Mouse (Mus musculus): Measurements from ENCODE around the gene Top3a.

Top3a gene

DNA sequence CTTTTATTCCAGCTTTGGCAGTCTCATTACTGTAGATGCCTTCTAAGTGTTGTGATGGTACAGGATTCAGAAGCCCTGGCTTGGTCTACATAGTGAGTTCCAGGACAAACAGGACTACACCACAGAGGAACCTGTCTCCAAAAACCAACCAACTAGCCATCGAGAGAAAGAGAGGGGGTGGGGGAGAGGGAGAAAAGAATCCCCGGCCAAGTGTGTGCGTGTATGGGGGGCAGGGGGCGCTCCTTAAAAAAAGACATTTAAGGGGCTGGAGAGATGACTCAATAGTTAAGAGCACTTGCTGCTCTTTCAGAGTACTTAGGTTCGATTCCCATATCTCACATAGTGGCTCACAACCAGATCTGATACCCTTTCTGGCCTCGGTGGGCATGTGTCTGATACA lies 1.6 kb downstream of the Top3a start:
- peak; percentile 58 for DNase-seq (ENCODE audit: low read depth, low spot score)

DNA sequence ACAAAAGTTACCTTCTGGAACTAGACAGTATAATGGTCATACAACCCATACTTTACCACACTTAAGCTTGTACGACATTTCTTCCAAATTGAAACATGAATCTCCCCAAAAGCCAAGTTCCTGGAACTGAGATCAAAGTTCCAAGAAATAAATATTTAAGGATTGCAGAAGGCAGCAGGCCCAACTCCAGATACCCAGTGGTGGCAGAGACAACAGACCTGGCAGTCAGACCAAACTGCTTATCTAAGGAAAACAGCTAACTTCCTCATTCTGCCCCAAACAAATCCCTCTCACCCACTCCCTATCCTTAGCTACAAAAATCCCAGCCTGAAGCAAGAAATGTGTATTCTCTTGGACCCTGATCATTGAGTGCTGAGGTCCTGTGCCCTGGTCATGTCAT lies 2.3 kb downstream of the Top3a start:
- DNase-seq (ENCODE audit: low read depth, low spot score): peak; percentile 44

DNA sequence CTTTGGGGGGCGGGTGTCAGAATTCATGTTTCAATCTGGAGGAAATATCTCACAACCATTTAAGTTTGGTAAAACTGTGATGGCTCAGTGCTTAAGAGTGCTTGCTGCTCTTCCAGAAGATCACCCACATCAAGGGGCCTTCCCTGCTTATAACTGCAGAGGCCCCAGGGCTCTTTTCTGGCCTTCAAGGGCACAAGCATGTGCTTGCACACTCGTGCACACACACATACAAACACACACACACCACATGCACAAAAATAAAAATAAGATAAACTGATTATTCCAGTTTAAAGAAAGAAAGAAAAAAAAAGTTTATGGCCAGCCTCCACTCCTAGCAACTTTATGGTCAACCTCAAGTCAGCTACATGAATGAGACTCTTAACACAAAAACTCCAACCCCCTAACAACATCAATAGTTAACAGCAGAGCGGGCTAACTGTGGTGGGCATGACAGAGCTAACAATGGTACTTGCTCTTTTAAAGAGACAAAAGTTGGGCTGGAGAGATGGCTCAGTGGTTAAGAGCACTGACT lies 2.9 kb downstream of the Top3a start:
- DNase-seq (ENCODE audit: low read depth, low spot score): no peak

DNA sequence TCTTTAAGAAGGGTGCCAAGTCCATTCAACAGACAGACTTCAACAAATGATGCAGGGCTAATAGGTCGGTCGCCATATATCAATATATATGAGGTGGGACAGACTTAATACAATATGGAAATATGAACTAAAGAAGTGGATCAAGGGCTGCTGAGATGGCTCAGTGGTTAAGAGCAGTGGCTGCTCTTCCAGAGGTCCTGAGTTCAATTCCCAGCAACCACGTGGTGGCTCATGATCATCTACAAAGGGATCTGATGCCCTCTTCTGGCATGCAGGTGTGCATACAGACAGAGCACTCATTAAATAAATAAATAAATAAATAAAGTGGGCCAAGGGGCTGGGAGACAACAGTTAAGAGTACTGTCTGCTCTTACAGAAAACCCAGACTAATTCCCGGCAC lies 5.0 kb downstream of the Top3a start:
- peak; percentile 52 for DNase-seq (ENCODE audit: low read depth, low spot score)

DNA sequence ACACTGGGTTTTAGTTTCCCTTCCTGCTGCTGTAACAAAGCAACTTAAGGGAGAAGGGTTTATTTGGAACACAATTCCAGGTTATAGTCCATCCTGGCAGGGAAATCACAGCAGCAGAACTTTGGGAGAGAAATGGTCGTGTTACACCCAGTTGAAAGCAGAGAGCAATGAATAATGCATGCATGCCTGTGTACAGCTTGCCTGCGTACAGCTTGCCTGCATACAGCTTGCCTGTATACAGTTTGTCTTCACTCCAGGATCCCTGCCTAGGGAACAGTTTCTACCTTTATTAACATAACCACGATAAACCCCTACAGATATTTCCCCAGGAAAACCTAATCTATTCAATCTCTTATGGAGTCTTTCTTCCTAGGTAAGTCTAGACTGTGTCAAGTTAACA lies 6.4 kb downstream of the Top3a start:
- DNase-seq (ENCODE audit: low read depth, low spot score): no peak

DNA sequence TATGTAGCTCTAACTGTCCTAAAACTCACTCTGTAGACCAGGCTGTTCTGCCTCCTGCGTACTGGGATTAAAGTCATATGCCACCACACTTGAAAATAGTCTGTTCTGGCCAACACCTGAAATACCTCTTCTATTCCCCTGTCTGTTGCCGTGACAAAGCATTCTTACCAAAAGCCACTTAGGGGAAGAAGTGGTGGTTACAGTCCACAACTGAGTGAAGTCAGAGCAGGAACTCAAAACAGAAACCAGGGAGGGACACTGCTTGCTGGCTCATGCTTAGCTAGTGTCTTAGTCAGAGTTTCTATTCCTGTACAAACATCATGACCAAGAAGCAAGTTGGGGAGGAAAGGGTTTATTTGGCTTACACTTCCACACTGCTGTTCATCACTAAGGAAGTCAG lies 7.8 kb downstream of the Top3a start:
- peak; percentile 85 for DNase-seq (ENCODE audit: low read depth, low spot score)

DNA sequence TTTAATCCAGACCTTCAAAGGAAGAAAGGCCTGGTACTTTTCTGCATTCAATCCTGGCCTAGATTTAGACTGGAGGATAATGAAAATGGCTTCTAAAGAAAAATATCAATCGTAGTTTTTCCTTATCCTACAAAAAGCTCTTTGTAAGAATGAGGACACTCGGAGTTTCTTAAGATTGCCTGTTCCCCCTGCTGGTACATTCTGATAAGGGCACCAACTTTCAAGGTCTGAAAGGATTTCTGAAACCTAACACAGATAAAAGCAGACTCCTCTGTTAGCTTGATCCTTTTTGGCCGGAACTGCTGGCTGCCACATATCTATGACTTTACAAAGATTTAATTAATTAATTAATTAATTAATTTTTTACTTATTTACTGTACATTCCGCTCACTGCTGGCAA lies 10.2 kb downstream of the Top3a start:
- DNase-seq (ENCODE audit: low read depth, low spot score): no peak

DNA sequence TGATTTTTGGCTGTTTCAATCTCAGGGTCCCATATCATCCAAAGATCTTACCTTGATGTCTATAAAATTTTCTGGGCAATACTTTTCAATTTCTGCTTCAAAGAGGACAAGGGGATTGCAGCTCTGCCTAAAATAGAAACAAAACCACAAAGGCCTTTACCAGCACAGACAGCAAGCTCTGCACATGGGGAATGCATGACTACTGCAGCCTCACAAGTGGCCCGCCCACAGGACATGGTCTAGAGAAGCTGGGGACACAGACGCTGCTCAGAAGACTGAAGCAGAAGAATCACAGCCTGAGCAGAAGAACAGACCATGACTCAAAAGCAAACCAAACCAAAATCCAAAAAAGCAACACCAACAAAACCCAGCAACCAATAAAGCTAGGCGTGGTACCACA lies 15.5 kb downstream of the Top3a start:
- peak; percentile 58 for DNase-seq (ENCODE audit: low read depth, low spot score)

DNA sequence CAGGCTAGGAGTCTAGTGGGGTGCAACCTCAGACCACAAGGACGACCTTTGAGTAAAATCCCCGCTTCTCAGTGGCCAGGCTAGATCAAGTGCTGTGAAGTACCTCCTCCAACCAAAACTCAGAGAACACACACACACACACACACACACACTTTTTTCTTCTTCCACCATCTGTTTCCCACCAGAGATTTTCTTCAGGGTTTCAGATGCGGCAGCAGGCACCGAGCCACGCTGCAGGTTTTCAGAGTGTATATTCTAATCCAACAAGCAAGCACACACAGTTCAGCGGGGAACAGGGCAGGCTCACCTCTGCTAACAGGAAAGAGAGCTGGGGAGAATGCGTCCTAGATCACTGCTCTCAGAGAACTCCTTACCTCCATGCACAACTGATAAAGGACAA lies 21.6 kb downstream of the Top3a start:
- DNase-seq (ENCODE audit: low read depth, low spot score): no peak

DNA sequence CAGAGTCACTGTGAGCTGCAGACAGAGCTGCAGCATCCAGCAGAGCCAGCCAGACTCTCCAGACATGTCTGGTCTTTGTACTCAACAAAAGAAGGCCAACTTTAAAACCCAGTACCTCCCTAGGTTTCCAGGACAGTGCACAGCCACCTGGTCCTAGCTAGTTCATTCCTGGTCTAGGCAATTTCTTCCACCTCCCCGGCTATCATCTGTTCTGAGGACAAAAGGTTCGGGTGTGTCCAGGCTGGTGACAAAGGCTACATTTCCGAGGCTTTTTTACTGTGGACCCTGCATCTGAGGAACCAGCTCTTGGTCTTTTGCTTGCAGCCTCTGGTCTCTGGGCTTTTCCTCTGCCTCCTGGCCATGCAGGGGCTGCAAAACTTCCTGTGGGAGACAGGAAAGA lies 36.8 kb downstream of the Top3a start:
- no peak for DNase-seq (ENCODE audit: low read depth, low spot score)

DNA sequence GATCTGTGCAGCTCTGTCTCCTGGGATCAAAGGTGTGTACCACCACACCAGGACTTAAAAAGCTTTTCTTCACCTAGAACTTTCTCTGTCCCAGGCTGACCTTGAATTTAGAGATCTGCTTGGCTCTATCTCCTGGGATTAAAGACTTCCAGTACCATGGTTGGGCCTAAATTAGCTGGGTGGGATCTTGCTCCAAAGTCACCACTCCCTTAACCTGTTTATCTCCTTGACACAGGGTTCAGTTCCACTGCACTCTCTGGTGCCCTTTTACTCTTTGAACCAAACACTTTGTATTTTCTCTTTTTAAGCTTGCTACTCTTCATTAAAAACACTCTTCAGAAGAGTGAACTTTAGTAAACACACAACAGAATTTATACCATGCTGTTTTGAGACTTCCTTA lies 39.7 kb downstream of the Top3a start:
- DNase-seq (ENCODE audit: low read depth, low spot score): no peak

DNA sequence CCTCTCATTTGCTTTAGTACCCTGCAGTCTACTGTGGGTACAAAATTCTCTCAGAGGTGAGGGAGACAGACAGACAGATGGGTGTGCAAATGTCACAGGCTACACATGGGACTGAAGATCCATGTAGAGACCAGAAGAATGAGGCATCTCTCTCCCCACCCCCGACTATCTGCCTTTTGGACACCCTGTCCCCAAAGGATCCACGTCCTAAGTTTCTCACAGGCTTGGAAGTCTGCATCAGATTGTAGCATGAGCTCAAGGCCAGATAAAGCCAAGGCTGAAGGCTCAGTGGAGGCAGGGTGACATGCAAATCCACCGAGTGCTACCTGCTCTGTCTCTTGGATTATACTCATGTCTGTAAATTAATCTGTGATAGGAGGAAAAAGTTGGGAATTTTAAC lies 40.7 kb downstream of the Top3a start:
- DNase-seq (ENCODE audit: low read depth, low spot score): no peak

DNA sequence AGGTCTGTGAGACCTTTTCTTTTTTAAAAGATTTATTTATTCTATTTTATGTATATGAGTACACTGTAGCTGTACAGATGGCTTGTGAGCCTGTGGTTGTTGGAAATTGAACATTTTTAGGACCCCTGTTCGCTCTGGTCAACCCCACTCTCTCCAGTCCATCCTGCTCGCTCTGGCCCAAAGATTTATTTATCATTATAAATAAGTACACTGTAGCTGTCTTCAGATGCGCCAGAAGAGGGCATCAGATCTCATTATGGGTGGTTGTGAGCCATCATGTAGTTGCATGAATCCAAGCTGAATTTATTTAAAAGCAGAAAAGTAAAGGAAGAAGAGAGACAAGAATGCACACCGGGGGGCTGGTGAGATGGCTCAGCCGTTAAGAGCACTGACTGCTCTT lies 42.0 kb downstream of the Top3a start:
- peak; percentile 24 for DNase-seq (ENCODE audit: low read depth, low spot score)

DNA sequence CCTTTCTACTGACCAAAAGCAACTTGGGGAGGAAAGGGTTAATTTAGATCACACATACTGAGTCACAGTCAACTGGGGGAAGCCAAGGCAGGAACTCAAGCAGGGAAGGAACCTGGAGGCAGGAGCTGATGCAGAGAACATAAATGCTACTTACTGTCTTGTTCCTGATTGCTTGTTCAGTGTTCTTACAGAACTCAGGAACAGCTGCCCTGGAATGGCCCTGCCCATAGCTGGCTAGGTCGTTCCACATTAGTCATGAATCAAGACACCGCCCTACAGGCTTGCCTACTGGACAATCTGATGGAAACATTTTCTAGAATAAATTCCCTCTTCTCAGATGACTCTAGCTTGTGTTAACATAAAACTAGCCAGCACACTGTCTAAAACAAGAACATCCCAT lies 43.0 kb downstream of the Top3a start:
- no peak for DNase-seq (ENCODE audit: low read depth, low spot score)

DNA sequence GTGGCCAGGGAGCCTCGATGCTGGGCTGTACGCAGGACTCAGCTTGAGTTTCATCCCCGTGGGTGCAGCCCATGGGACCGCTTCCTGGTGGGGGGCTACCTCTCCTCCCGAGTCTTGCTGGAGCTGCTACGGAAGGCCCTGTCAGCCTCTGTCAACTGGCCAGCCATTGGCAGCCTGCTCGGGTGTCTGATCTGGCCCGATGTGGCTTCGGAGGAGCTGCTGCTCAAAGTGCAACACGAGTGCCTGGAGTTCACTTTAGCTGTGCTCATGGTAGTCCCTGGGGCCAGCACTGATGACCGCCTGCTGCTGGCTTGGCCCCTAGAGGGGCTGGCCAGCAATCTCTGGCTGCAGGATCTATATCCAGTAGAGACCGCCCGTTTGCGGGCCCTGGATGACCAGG lies 45.9 kb downstream of the Top3a start:
- DNase-seq (ENCODE audit: low read depth, low spot score): no peak

DNA sequence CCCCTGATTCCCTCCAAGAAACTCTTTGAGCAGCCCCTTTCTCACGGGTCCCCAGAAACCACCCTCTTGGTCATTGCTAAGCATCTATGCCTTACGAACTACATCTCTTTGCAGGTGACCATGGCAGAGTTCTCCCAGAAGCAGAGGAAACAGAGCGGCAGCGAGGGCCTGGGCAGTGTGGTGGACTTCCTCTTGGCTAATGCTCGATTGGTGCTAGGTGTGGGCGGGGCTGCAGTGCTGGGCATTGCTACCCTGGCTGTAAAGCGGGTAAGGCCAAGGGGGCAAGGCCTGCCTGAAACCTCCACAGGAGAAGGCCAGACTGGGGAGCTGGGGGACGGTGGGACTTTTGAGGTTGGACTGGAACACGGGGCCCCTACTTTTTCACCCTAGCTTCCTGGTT lies 47.0 kb downstream of the Top3a start:
- no peak for DNase-seq (ENCODE audit: low read depth, low spot score)

DNA sequence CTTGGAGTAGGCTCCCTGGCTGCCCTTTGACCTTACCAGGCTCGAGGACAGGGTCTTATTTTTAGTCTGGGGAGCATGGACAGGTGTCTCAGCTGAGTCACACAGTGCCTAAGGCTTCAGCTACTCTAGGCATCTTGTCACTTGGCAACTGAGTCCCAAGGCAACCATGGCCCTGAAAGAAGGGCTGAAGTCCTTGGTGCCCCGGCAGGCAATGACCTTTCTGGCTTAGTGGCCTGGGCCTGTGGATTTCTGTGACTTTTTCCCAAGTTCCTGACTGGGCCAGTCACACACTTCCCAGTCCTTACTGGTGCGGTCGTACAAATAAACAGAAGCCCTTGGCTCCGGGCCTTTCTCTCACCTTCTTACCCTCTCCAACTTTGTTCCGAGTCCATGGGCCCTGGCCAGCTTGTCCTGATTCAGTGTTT lies 47.9 kb downstream of the Top3a start:
- DNase-seq (ENCODE audit: low read depth, low spot score): no peak

DNA sequence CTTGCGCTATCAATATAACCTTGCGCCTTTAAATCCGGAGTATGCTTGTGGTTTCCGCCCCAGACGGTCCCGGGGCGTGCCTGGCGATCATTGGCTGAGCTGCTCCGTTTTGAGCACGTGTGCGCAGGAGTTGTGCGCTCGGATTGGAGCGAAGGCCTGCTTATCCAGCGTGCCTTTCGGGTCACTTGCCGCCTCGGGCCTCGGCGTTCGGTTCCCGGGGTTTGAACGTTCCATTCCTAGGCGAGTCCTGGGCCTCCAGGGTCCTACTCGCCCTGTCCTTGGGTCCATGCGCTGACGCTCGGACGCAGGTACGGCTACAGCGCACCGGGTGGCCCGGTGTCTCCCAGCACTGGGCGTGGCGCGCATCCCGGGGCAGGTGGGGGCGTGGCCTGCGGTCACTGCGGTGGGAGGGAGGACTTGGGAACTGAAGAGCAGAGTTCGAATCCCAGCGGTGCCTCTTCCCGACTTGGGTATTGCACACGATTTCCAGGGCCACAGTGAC lies 48.9 kb downstream of the Top3a start, which contains the start of gene Mief2:
Gene Mief2 (plus strand): TSS at position 139 of the 502 bp plus-strand sequence.
- DNase-seq (ENCODE audit: low read depth, low spot score): peak; percentile 98

DNA sequence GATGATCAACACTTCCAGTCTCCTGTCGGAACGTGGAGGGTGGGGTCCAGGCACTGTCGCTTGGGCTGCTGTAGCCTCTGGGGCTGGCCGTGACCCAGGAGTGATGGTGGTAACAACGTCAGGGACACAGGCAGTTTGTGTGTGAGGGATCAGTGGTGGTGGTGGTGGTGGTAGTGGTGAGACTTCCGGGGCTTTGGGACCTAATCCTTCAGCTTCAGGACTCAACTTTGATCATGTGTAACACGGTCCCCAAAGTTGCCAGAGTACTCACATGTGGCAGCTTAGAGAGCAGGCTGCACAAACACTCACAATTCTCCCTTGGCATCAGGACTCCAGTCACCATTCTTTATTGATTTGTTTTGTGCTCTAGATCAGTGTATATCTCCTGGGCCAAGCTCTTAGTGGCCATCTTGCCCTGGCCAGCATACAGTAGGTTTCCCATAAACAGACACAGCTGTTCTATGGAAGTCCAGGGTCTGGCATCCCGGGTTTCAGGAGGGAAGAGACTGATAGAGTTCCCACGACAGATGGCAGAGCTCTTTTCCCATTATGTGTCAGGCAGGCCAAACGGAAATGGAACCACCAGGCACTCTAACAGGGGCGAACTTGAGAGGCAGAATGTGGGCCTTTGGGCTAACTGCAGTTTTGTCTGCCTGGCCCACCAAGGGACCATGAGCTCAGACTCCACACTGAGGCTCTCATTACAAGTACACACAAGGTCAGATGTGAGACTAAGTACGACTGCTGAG lies 49.6 kb downstream of the Top3a start:
- DNase-seq (ENCODE audit: low read depth, low spot score): no peak

DNA sequence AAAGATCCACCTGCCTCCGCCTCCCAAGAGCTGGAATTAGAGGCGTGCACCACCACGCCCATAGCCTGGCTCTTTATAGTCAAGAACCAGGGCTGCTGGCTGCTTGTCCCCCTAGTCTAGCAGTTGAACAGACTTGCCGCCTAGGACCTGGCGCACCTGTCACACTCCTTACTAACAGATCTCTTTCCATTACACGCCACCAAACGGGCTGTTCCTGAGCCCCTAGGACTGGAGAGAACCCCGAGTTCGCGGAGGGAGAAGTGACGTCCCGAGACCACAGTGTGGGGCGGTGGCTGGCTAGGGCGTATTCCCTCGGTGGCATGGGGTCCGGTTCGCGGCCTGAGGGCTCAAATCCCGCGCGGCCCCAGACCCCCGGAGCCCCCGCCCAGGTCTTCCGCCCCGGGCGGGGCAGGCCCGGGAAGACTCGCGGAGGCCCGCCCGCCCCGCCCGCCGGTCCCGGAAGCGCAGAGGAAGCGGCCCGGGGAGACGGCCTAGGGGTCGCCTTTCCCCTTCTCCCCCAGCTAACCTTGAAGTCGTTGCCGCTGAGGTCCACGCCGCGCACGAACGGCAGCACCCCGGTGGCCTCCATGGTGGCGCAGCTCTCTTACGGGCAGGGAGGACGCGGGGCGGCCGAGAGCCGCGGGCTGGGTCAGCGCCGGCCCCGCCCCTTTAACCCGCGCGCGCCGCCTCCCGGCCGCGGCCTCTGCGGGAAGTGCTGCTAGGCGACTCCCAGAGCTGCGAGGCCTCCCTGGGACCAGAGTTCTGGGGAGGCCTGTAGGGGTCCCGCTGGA lies 50.4 kb downstream of the Top3a start, which contains the start of gene Flii:
Gene Flii (minus strand): TSS at position 663 of the 791 bp plus-strand sequence.
- DNase-seq (ENCODE audit: low read depth, low spot score): peak; percentile 90

DNA sequence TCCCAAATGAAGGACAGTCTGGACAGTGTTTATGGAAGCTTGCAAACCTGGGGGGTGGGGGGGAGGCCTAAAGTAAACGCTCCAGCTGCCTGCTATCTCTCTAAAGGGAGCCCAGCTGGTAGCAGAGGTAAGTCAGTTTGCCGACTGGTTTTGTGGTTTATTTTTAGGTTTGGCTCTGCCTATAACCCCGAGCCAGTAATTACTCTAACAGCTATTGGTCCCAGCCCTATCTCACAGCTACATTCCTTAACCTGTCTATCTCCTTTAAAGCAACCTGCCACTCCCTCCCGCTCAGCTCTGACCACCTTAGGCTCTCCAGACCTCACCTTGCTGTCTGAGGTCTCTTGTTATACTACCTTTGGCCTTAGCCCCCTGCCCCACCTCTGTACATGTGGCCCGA lies 57.9 kb downstream of the Top3a start:
- no peak for DNase-seq (ENCODE audit: low read depth, low spot score)

DNA sequence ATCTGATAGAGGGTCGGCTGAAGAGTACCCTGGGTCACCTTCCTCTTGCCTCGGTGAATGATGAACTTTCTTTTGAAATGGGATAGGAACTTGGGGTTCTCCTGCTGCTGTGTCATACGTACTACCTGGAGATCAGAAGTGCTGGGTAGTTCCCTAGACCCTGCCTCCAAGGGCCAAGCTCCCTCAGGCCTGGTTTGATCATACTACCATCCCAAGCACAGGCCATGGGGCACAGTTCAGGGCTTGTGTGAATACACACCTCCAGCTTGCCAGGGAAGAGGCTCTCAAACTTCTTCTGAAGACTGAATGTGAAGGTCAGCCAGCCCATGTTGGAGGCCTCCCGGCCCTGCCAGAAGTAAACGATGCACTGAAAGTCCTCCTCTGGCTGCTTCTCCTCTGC lies 61.3 kb downstream of the Top3a start:
- DNase-seq (ENCODE audit: low read depth, low spot score): no peak

All from A20 (cell line).